Mouse (Mus musculus): ENCODE measurements at regions not wholly inside any gene's neighbourhood (a gene's known extent, or its start where the extent isn't known, plus 50 kb on each side); places are given as distances from the start of the nearest gene placed in this dataset.
"Not testable (repeated sequence)": the region's sequence is repeated elsewhere in the genome, so short reads cannot be mapped to it uniquely, and the experiment has no call there.

DNA sequence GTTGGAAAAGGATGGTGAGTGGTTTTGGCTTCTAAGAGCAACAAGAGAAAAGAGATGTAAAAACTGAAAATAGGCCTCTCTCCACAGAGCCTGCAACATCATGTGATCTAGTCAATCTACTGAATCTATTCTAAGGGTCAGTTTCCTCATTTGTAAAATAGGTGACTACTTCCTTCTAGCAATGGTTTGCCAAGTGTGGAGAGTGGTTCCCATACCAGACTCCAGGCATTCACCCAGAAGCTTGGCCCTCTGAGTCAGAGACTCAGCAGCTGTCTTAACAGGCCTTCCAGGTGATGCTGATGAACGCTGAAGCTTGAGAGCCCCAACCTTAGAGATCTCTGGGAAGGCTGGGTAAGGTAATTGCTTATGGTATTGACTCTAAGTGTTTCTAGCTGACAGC, 98.9 kb upstream of the Klf4 start:
- no peak for DNase-seq (ENCODE audit: low read depth, low spot score)

DNA sequence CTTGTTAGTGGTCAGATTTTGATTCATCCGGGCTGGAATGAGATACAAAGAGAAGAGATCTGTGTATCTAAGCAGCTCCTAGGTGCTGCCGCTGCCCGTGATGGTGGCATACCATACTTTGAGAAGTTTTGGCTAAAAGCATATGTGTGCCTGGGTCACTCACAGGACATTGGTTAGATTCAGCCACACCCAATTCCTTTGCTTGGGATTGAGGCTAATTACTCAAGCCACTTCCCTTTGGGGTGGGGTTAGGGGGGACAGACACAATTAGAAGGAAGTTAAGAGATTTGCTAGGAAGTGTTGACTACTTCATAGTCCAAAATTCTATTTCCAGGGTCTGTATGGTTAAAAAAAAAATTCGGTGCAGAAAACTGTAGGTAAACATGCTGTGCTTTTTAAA, 97.9 kb upstream of the Klf4 start:
- not testable (repeated sequence) for DNase-seq (ENCODE audit: low read depth, low spot score)

DNA sequence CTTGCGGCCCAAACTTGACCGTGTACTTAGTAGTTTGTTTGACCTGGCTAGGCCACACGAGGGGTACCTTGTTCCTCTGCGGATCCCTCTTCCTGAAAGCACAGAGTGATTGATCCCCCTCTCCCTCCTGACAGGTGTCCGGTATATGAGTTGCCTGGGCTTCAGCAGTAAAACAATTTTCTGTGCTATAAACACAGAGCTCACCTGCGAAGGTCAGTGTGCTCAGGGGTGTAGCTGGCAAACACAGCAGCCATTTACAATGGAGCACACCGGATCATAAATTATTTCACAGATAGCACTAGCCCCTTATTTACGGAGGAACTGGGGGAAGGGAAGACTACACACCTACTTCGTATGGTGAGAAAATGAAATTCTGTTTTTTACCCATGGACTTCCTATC, 92.5 kb upstream of the Klf4 start:
- no peak for DNase-seq (ENCODE audit: low read depth, low spot score)

DNA sequence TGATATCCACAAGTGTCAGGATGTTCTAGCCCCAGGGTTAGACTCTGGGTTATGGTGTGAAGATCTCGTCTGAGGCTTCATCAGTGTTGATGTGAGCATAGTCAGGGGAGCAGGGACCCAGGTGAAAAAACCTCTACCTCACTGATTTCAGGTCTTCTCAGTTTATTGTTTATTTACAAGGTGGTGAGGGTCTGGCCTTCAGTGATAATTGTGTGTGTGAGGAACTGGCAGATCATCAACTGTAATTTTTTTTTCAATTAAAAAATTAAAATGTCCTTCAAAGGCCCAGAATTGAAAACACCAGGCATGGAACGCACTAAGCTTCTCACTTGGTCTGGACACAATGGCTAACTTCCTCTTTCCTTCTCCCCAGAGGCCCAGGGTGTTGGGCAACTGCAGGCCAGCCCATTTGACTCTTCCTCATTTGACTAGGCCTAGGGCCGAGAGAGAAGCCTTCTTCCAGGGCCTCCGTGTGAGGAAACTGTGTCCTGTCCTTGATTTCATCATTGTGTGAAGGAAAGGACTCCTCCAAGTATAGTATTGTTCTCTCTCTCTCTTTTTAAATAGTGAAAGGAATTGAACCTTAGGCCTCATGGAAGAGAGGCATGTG, 91.0 kb upstream of the Klf4 start:
- no peak for DNase-seq (ENCODE audit: low read depth, low spot score)

DNA sequence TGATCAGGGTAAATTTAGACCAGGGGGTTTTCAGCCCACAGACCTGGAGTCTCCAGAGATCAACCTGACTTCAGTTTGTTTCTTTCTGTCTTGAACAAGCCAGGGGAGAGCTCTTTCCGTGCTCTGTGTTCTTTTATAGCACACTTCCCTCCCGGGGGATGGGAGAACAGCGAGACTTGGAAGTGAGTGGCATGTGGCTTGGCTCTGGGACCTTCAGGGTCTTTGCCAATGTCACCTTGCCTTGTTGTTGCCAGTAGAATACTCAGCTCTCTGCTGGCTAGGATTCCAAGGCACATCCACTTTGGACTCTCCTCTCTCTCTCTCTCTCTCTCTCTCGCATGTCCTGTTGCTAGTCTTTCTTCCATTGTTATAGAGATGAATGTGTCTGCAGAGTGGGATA, 90.4 kb upstream of the Klf4 start:
- no peak for DNase-seq (ENCODE audit: low read depth, low spot score)

DNA sequence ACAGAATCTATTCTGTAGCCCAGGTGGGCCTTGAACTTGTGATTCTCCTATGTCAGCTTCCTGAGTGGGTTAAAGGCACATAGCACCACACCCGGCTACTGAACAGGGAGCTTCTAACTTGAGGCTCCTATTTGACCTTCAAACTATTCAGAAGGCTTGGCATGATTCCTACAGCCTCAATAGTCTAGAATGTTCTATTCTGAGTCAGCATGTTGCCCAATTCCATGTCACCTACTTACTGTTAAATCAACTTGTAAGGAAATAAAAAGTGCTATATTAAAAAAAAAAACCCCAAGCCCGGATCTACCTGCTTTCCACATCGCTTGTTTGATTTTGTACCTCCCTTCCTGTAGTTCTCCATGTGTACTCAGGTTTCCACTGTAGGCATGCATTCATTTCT, 87.6 kb upstream of the Klf4 start:
- DNase-seq (ENCODE audit: low read depth, low spot score) = no peak

DNA sequence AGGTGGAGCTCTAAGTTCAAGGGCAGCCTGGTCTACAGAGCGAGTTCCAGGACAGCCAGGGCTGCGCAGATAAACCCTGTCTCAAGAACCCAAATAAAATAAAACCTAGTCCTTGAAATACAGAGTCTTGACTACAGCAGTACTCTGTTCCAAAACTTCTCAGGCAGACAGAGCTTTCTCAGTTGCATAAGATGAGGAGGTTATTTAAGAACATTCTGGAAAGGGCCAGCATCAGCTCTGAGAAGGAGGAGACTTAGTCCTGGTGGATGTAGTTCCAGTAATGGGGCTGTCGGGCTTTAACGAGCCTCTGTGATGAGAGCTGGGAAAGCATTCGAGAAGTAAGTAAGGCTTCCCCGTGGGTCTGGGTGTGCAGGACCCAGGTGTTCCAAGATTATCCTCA, 83.5 kb upstream of the Klf4 start:
- DNase-seq (ENCODE audit: low read depth, low spot score) = no peak

DNA sequence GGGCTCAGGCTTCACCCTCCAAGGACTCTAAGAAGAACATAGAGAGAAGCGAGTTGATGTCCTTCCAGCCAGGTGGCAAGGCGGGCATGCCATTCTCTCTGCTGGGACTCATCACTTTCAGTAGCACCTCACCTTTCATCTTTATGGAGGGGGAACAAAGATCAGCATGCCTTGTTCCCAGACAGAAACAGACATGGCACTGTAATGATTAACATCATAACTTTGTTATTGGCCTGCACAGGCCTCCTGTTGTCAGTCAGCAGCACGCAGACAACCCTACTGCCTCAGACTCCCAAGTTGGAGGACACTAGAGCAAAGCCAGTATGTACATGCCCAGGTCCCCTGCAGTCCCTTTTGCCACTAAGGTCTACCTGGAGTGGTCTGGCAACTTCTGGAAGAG, 81.3 kb upstream of the Klf4 start:
- no peak for DNase-seq (ENCODE audit: low read depth, low spot score)

DNA sequence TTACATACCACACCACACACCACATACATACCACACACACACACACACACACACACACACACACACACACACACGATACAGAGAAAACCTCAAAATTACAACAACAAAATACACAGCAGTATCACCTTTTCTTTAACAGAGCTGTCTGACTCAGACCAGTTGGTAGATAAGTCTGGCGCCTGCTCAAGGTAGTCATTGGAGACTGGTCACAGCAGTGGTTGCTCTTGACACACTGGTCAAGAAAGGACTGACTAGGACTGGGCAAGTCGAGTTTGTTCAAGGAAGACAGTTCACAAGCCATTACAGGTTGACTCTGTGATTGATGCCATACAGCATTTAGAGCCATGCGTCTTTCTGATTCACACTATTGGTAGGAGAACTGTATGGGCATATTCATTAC, 78.7 kb upstream of the Klf4 start:
- DNase-seq (ENCODE audit: low read depth, low spot score) = no peak

DNA sequence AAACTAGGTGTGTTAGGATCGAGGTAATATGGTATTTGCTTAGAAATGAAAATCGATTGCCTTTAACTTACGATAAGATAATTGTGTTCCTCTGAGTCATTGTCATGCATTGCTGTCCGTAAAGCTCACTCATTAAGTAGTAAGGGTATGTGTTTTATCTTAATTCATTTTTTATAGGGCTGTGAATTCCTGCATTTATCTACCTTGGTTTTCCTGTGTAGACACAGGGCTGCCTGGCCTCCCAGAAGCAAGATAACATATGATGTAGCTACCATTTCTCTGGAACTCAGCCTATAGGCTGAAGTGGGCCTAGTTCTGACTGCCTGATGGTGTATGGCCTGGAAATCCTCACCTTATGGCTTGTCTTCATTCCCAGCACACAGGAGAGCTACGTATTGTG, 76.9 kb upstream of the Klf4 start:
- no peak for DNase-seq (ENCODE audit: low read depth, low spot score)

DNA sequence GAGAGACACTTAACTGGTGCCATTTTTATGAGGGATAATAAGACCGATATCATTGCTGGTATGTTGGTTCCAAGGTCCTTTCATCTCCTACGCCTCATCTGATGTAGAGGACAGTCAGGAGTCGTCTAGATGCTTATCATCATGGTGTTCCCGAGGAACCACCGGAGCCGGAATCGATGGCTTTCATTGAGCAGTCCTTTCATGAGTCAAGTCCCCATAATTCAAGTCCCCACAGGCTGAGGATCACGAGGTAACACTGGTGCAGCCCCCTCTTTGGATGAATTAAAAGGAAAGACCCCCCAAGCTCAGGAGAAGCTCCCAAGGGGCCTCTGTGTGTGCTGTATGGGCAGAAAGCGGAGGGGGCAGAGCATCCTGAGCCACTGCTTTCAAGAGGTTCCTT, 73.3 kb upstream of the Klf4 start:
- no peak for DNase-seq (ENCODE audit: low read depth, low spot score)

DNA sequence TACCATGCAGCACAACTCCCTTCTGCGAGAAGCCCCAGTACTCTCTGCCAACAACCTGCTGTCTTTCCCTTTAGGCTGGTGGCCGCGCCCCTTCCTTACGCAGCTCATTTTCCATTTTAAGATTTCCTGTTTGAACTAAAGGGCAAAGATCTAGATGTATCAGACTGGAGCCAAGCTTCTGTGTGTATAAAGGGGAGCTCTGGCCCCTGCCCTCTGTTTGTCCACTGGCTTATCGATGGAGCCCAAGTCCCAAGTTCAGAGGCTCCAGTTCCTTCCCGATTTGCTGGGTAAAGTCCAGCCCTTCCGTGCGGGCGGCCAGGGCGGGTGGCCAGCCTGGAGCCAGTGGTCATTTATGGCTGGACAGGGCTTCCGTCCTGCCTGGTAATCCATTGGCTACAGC, 72.6 kb upstream of the Klf4 start:
- DNase-seq (ENCODE audit: low read depth, low spot score) = no peak

DNA sequence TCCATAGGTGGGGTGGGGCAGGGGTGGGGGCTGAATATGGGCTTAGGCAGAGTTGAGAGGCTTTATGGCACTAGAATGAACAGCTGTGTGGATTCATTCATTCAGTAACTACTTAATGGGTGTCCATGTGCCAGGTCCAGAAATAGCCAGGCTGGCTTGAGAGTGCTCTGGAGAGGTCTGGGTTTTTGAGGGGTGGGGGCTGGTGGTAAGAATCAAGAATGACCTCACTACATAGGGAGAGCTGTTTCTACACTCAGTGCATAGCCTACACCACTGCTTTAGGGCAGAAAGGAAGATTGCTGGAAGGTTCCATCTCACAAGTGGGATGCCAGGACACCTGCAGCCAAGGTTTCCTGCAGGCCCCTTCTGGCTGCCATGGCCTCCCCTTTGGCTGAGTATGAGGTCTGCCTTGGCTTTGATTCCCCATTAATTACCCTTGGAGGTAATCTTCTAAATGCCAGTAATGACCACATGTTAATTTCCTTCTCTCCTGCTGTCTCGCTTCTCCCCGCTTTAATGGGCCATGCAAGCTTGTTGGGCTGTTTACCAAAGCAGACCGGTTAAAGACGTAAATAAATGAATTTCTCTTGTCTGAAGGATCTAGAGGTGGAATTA, 71.7 kb upstream of the Klf4 start:
- no peak for DNase-seq (ENCODE audit: low read depth, low spot score)

DNA sequence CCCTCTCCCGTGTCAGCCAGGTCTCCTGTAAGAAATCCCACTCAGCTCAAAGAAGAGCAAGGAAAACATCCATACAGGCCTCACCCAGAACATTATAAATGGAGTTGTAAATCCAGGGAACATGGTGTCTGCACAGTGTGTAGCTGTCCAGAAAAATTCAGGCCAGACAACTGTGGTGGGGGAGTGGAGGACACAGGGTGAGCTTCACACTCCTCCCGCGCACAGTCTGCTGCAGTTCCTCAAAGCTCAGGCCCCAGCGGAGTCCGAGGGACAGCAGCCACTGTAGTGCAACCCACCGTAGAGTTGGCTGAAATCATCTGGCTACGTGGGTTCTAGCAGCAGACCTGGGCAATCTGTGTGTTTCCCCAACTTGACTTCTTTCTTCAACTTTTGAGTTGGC, 62.9 kb upstream of the Klf4 start:
- no peak for DNase-seq (ENCODE audit: low read depth, low spot score)

DNA sequence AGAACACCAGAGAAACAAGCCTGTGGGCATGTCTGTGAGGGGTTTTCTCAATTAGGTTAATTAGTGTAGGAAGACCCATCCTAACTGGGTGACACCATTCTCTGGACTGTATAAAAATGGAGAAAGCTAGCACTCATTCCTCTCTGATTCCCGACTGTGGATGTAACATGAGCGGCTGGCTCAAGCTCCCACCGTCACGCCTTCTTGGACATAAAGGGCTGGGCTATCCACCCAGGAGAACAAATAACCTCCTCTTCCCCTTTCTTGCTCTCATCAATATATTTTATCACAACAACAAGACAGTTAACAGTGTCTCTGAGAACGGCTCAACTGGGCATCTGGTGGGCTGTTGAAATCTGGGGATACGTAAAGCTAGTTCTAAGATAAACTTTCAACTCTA, 62.4 kb upstream of the Klf4 start:
- DNase-seq (ENCODE audit: low read depth, low spot score) = no peak

DNA sequence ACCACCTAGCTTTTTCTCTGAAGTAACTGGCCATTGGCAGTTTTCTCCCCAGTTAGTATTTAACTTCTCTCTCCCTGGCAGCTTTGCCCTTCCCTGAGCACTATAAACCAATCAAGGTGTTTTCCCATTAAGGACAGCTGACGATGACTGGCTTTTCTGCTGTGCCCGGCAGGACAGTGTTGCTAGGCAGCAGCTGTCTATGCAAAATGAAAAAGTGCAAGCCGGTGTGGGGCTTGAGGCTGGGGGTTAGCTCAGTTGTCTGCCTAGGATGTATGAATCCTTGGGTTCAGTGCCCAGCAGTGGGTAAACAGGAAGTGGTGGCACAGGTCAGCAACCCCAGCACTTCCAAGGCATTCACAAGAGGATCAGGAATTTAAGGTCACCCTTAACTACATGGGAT, 60.9 kb upstream of the Klf4 start:
- no peak for DNase-seq (ENCODE audit: low read depth, low spot score)

DNA sequence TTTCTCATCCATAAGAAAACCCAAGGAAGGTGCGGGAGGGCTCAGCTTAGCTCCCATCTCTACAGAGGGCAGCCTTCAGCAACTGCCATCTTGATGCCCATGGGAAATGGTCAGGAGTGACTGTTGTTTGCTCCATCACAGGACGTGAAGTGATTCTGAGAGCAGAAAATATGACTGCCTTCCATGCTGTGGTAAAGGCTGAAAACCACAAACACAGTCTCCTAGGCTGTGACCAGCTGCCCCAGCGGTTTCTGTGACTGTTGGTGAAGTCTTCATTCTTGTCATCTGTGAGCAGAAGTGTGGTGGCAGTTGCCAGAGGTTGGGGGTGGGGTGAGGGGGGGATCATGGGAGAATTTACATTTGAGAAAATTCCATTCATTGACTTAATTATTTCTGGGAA, 53.9 kb upstream of the Klf4 start:
- DNase-seq (ENCODE audit: low read depth, low spot score) = no peak

DNA sequence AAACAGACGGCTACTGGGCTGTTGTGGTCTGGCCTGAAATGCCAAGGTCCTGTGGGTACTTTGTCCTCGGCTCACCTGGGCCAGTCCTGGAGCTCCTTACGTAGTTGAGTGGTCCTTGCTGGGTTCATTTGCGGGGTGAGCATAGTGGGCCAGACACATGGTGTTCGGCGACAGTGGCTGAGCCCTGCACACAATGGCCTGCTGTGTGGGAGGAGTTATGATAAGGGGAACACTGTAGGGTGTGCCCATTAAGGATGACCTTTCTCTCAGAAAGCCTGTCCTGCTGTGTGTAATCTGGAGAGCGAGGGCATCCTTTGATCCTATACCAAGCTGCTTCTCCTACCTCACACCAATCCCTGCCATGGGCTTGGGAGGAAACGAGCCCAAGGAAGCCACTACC, 51.3 kb upstream of the Klf4 start:
- DNase-seq (ENCODE audit: low read depth, low spot score) = no peak

Measured in retina, postnatal 7 days (tissue).